Mouse (Mus musculus): ENCODE data around the gene Plcl1.

Plcl1 gene

GRCm38 (mm10) chr1:55405272-55406022 lies at the start of gene Plcl1:
Gene Plcl1, plus strand, starts transcription at chr1:55405921.
- peak; percentile 85 for DNase-seq (ENCODE audit: low spot score)

- no peak for DNase-seq (ENCODE audit: low spot score)
These were observed 43.1 kb upstream of the Plcl1 start for GRCm38 (mm10) chr1:55362634-55363033.

GRCm38 (mm10) chr1:55363044-55363565 lies 42.6 kb upstream of the Plcl1 start, which contains the start of gene Boll:
Gene Boll, minus strand, starts transcription at chr1:55363469.
- DNase-seq (ENCODE audit: low spot score) = peak; percentile 62

GRCm38 (mm10) chr1:55363586-55363985 lies 42.1 kb upstream of the Plcl1 start:
- DNase-seq (ENCODE audit: low spot score) = no peak

GRCm38 (mm10) chr1:55372626-55373025 lies 33.1 kb upstream of the Plcl1 start:
- DNase-seq (ENCODE audit: low spot score) = no peak

- no peak for DNase-seq (ENCODE audit: low spot score)
These were observed 25.2 kb upstream of the Plcl1 start for GRCm38 (mm10) chr1:55380527-55380926.

- peak; percentile 78 for DNase-seq (ENCODE audit: low spot score)
These were observed 22.5 kb upstream of the Plcl1 start for GRCm38 (mm10) chr1:55383114-55383773.

GRCm38 (mm10) chr1:55399891-55400290 lies 5.8 kb upstream of the Plcl1 start:
- DNase-seq (ENCODE audit: low spot score) = no peak

- DNase-seq (ENCODE audit: low spot score) = peak; percentile 51
These were observed 1.3 kb upstream of the Plcl1 start for GRCm38 (mm10) chr1:55404439-55404838.

- DNase-seq (ENCODE audit: low spot score) = peak; percentile 68
These were observed 297 bp downstream of the Plcl1 start for GRCm38 (mm10) chr1:55406023-55406413.

GRCm38 (mm10) chr1:55406531-55407375 lies 1.0 kb downstream of the Plcl1 start:
- DNase-seq (ENCODE audit: low spot score) = peak; percentile 17

GRCm38 (mm10) chr1:55410670-55411069 lies 4.9 kb downstream of the Plcl1 start:
- DNase-seq (ENCODE audit: low spot score) = no peak

GRCm38 (mm10) chr1:55411079-55411478 lies 5.4 kb downstream of the Plcl1 start:
- no peak for DNase-seq (ENCODE audit: low spot score)

GRCm38 (mm10) chr1:55412569-55412968 lies 6.8 kb downstream of the Plcl1 start:
- no peak for DNase-seq (ENCODE audit: low spot score)

GRCm38 (mm10) chr1:55413534-55413933 lies 7.8 kb downstream of the Plcl1 start:
- DNase-seq (ENCODE audit: low spot score) = no peak

GRCm38 (mm10) chr1:55418968-55419367 lies 13.2 kb downstream of the Plcl1 start:
- DNase-seq (ENCODE audit: low spot score) = no peak

GRCm38 (mm10) chr1:55427607-55428006 lies 21.9 kb downstream of the Plcl1 start:
- DNase-seq (ENCODE audit: low spot score) = no peak

GRCm38 (mm10) chr1:55429051-55429450 lies 23.3 kb downstream of the Plcl1 start:
- no peak for DNase-seq (ENCODE audit: low spot score)

- no peak for DNase-seq (ENCODE audit: low spot score)
These were observed 24.0 kb downstream of the Plcl1 start for GRCm38 (mm10) chr1:55429708-55430107.

GRCm38 (mm10) chr1:55430587-55430986 lies 24.9 kb downstream of the Plcl1 start:
- DNase-seq (ENCODE audit: low spot score) = no peak

- DNase-seq (ENCODE audit: low spot score) = no peak
These were observed 30.9 kb downstream of the Plcl1 start for GRCm38 (mm10) chr1:55436589-55436988.

GRCm38 (mm10) chr1:55437095-55437494 lies 31.4 kb downstream of the Plcl1 start:
- DNase-seq (ENCODE audit: low spot score) = no peak

All from ovary, postnatal 14 days (tissue).